Comparison of ENCODE assay signal across 9 mouse cellular contexts in the genomic region with DNA sequence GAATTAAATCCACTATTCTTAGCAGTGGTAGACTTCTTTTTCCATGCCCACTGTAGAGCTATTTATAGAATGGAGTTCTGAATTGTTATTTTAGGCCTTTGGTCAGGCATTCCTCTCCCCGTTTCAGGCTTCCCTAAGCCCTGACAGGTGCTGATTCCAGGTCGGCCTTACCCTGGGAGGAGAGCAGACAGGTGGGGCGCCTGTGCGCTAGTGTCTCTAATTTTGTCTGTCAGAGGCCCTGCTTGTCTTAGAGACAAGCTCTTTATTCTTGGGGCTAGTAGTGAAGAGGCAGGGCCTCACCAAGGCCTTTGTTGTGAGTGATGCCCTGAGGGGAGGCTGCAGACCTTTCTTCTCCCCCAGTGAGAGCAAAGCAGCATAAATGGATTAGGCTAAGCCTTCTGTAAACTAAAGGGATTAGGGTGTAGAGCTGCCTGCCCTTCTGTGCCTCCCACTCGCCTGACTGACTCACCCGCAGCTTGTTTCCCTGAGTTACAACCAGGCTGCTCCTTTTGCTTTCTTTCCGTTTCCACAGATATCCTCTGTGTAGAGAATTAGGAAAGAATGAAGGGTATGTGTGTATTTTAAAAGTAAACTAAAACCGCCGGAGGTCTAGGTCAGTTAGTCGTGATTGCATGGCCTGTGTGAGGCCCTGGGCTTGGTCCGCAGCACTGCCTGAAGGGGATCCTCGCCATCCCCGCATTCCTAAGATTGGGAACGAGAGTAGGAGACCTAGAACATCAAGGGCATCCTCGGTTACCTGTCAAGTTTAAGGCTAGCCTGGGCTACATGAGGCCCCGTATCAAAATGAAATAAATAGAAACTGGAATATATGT. TPM values are rescaled to one million over a fixed set of nuclear protein-coding genes. Genes with fewer than 3 reads are reported as not detected.
DNase-seq lines count a peak whose midpoint lies in the region; ATAC-seq and TF ChIP-seq lines count a peak whose summit lies in the region.
"Had no signal": no experiment of that assay in that cellular context is flagged by ENCODE, and none has a peak within 500 bp of the region (broad histone marks: within the 10 kb centered on the region; RNA-seq: fewer than 3 reads in every experiment).

No protein-coding gene starts in this region.

- H3K4me3 ChIP-seq in forebrain, embryonic 13.5 days = no peak overlapping the region
- no peak overlapping the region for H3K4me3 ChIP-seq in forebrain, embryonic 12.5 days (replicated peaks)
- no peak overlapping the region for H3K4me3 ChIP-seq in midbrain, embryonic 11.5 days (ENCODE audit: low read depth, low read length)
- no peak overlapping the region for H3K4me3 ChIP-seq in thymus, adult 2 months (ENCODE audit: control insufficient read depth, insufficient read depth, low read length)

- no peak overlapping the region for H3K4me2 ChIP-seq in forebrain, embryonic 13.5 days
- no peak overlapping the region for H3K4me2 ChIP-seq in forebrain, embryonic 12.5 days
- no peak overlapping the region; the same call in 1 of the 2 replicates for H3K4me2 ChIP-seq in midbrain, embryonic 11.5 days

- intact Hi-C loops in heart, postnatal 10 days (cut with DNase I) = no loop called here

- H3K9me3 ChIP-seq in forebrain, embryonic 13.5 days (replicated peaks) = no peaks in the 10 kb centered on the region
- H3K9me3 ChIP-seq in forebrain, embryonic 12.5 days = no peaks in the 10 kb centered on the region
- no peaks in the 10 kb centered on the region for H3K9me3 ChIP-seq in midbrain, embryonic 11.5 days (ENCODE audit: control insufficient read depth, low read length)

- H3K27me3 ChIP-seq in forebrain, embryonic 13.5 days = peaks cover 21% of the 10 kb centered on the region
- peaks cover 90% of the 10 kb centered on the region for H3K27me3 ChIP-seq in forebrain, embryonic 12.5 days
- peaks cover 91% of the 10 kb centered on the region for H3K27me3 ChIP-seq in midbrain, embryonic 11.5 days (ENCODE audit: control insufficient read depth, insufficient read depth, low read length)
- no peaks in the 10 kb centered on the region for H3K27me3 ChIP-seq in thymus, adult 2 months (ENCODE audit: control insufficient read depth, insufficient read depth, low read length)
- H3K27me3 ChIP-seq: CH12.LX had no signal

- no peak for TF ChIP-seq POLR2A in brain, embryonic 14.5 days (IDR thresholded peaks at IDR 0.05; ENCODE audit: borderline replicate concordance, extremely low read depth, insufficient read depth, insufficient read length, poor library complexity, severe bottlenecking)
- no peak for TF ChIP-seq POLR2A in thymus, adult 2 months (IDR thresholded peaks at IDR 0.05; ENCODE audit: control insufficient read depth, extremely low read depth, insufficient read depth, low read length, poor library complexity)

- WGBS in forebrain, embryonic 13.5 days = 19% methylated on average over 16 of the region's 16 CpGs
- WGBS in forebrain, embryonic 12.5 days = 21% methylated on average over 16 of the region's 16 CpGs
- 11% methylated on average over 16 of the region's 16 CpGs for WGBS in midbrain, embryonic 11.5 days
- WGBS in thymus, adult 2 months = 93% methylated on average over 16 of the region's 16 CpGs

- H3K27ac ChIP-seq in forebrain, embryonic 13.5 days = no peak overlapping the region
- no peak overlapping the region for H3K27ac ChIP-seq in forebrain, embryonic 12.5 days
- no peak overlapping the region for H3K27ac ChIP-seq in midbrain, embryonic 11.5 days (ENCODE audit: low read depth, low read length)
- H3K27ac ChIP-seq in thymus, adult 2 months (ENCODE audit: control insufficient read depth, insufficient read depth, low read length) = no peak overlapping the region

- H3K4me1 ChIP-seq in forebrain, embryonic 13.5 days = peaks cover 8% of the 10 kb centered on the region; the same call in 1 of the 2 replicates
- H3K4me1 ChIP-seq in forebrain, embryonic 12.5 days = peaks cover 15% of the 10 kb centered on the region
- H3K4me1 ChIP-seq in midbrain, embryonic 11.5 days (ENCODE audit: control insufficient read depth, insufficient read depth, low read length) = peaks cover 16% of the 10 kb centered on the region
- peaks cover 8% of the 10 kb centered on the region for H3K4me1 ChIP-seq in thymus, adult 2 months (replicated peaks; ENCODE audit: control insufficient read depth, insufficient read depth, low read length)

- no peak for TF ChIP-seq CTCF in brain, embryonic 14.5 days (IDR thresholded peaks at IDR 0.05; ENCODE audit: borderline replicate concordance, extremely low read depth, insufficient read depth, insufficient read length)
- no peak for TF ChIP-seq CTCF in thymus, adult 2 months (IDR thresholded peaks at IDR 0.05; ENCODE audit: borderline replicate concordance, control insufficient read depth, extremely low read depth, insufficient read depth, low read length, poor library complexity)

- H3K36me3 ChIP-seq in forebrain, embryonic 13.5 days (ENCODE audit: poor library complexity, severe bottlenecking) = peaks cover 98% of the 10 kb centered on the region
- peaks cover 95% of the 10 kb centered on the region for H3K36me3 ChIP-seq in forebrain, embryonic 12.5 days (replicated peaks)
- peaks cover 37% of the 10 kb centered on the region for H3K36me3 ChIP-seq in midbrain, embryonic 11.5 days (ENCODE audit: control insufficient read depth, insufficient read depth, low read length)
- peaks cover 80% of the 10 kb centered on the region for H3K36me3 ChIP-seq in thymus, adult 2 months (ENCODE audit: control insufficient read depth, insufficient read depth, low read length)

- 0 out of 2 replicates have a peak overlapping the region, but pooled peaks have one; percentile 5 for H3K9ac ChIP-seq in forebrain, embryonic 13.5 days
- H3K9ac ChIP-seq in forebrain, embryonic 12.5 days = no peak overlapping the region
- no peak overlapping the region for H3K9ac ChIP-seq in midbrain, embryonic 11.5 days (ENCODE audit: low read length)

- no peak for ATAC-seq in forebrain, embryonic 13.5 days
- ATAC-seq in forebrain, embryonic 12.5 days (ENCODE audit: low FRiP score) = no peak
- peak; percentile 91 for ATAC-seq in midbrain, embryonic 11.5 days (ENCODE audit: low FRiP score)

- DNase-seq in brain, embryonic 14.5 days (ENCODE audit: low read depth) = peak; percentile 73
- DNase-seq in heart, postnatal 10 days = peak; percentile 46
- peak; percentile 95 for DNase-seq in midbrain, embryonic 11.5 days (ENCODE audit: low spot score, missing footprints)
- DNase-seq in thymus, adult 2 months = no peak
- no peak for DNase-seq in kidney, postnatal 14 days
- no peak for DNase-seq in lung, postnatal 10 days

RNA-seq across cellular contexts. Expression of a gene that starts 24.3 kb away (rescaled TPM):
- polyA plus RNA-seq in forebrain, embryonic 13.5 days (2015; fragmentation: Nextera tagmentation; extraction: Ambion mirVana) = 249 and 262 TPM in 2 replicates
- polyA plus RNA-seq in forebrain, embryonic 12.5 days (2016; fragmentation: Nextera tagmentation; extraction: Ambion mirVana) = 235 and 238 TPM in 2 replicates
- 400 and 438 TPM in 2 replicates for polyA plus RNA-seq in brain, embryonic 14.5 days (2012; rRNA removed)
- total RNA-seq in heart, postnatal 10 days (2021) = 100 to 1,000 TPM; 101 to 104 TPM
- polyA plus RNA-seq in midbrain, embryonic 11.5 days (2014; fragmentation: Nextera tagmentation; extraction: Ambion mirVana) = 226 and 236 TPM in 2 replicates
- 184 and 193 TPM in 2 replicates for polyA plus RNA-seq in thymus, adult 2 months (2012; rRNA removed)

RNA-seq across cellular contexts. Expression of a gene that starts 45.2 kb away (rescaled TPM):
- polyA plus RNA-seq in forebrain, embryonic 13.5 days (2015; fragmentation: Nextera tagmentation; extraction: Ambion mirVana) = not detected in 2 replicates
- 0.09 TPM in 1 of 2 replicates, not detected in the other for polyA plus RNA-seq in forebrain, embryonic 12.5 days (2016; fragmentation: Nextera tagmentation; extraction: Ambion mirVana)
- 0.20 and 0.40 TPM in 2 replicates for polyA plus RNA-seq in brain, embryonic 14.5 days (2012; rRNA removed)
- under 1 TPM; 0.12 to 0.22 TPM for total RNA-seq in heart, postnatal 10 days (2021)
- not detected in 2 replicates for polyA plus RNA-seq in midbrain, embryonic 11.5 days (2014; fragmentation: Nextera tagmentation; extraction: Ambion mirVana)
- 0.11 and 0.32 TPM in 2 replicates for polyA plus RNA-seq in thymus, adult 2 months (2012; rRNA removed)
- total RNA-seq: CH12.LX had no signal

RNA-seq across cellular contexts. Expression of a gene that starts 55.5 kb away (rescaled TPM):
- 18.0 and 19.3 TPM in 2 replicates for polyA plus RNA-seq in forebrain, embryonic 13.5 days (2015; fragmentation: Nextera tagmentation; extraction: Ambion mirVana)
- polyA plus RNA-seq in forebrain, embryonic 12.5 days (2016; fragmentation: Nextera tagmentation; extraction: Ambion mirVana) = 20.1 and 21.2 TPM in 2 replicates
- 13.2 and 20.7 TPM in 2 replicates for polyA plus RNA-seq in brain, embryonic 14.5 days (2012; rRNA removed)
- 10 to 100 TPM; 33.7 to 38.5 TPM for total RNA-seq in heart, postnatal 10 days (2021)
- polyA plus RNA-seq in midbrain, embryonic 11.5 days (2014; fragmentation: Nextera tagmentation; extraction: Ambion mirVana) = 15.1 and 18.1 TPM in 2 replicates
- polyA plus RNA-seq in thymus, adult 2 months (2012; rRNA removed) = 28.0 and 32.0 TPM in 2 replicates

Comparison
In these comparisons a context has a peak if more than half of its experiments do, and no peak if none do; other contexts are left out.
1. DNase-seq: peak in brain, embryonic 14.5 days (single experiment), heart, postnatal 10 days (2 of 2) and midbrain, embryonic 11.5 days (single experiment); none in thymus, adult 2 months (single experiment), kidney, postnatal 14 days (single experiment) and lung, postnatal 10 days (single experiment).